Mouse (Mus musculus): ENCODE measurements around the gene Map3k10. TPM values are rescaled to one million over a fixed set of nuclear protein-coding genes. Genes with fewer than 3 reads are reported as not detected.
A peak's percentile ranks its signal among the peaks of the same experiment; 100 is the strongest.

Map3k10 gene
- total and polyA plus RNA-seq, 2 experiments from 2014 or later, result 24.5 to 165 TPM

DNA sequence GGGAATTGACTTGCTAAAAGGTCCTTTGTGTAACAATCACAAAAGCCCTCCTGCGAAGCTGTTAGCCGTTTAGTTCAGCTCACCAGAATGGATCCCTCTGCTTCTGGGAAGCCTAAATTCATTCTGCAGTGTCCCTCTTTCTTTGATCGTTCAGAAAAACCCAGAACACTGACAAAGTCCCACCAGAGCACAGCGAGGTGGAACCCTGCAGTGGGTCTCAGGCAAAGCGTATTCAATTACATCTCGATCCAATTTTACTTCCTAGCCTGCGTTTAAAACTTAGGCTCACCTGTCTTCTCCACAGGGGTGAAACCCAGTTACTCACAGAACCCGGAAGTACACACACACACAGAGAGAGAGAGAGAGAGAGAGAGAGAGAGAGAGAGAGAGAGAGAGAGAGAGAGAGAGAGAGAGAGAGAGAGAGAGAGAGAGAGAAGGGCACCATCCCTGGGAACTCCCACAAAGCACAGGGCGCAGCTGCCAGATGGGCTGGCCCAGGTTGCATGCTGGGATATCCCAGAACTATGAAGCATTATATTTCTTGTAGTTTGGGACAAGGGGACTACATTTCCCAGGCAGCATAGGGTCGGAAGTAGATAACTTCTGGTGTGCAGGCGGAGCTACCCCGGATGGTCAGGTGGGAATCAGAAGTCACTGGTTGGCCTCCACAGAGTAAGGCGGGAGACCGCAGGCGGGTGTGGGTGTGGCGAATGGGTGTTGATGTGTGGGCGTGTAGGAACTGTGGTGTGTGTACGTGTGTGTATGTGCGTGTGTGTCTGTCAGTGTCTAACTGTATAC, 14.6 kb upstream of the Map3k10 start, which contains the start of gene Zfp607b:
Zfp607b (plus strand) TSS at position 526 of the 798 bp plus-strand sequence.
- H3K9me3 ChIP-seq (ENCODE audit: low read length), result no peaks in the 10 kb centered on the region
- H3K9ac ChIP-seq (replicated peaks; ENCODE audit: low read length, poor library complexity, severe bottlenecking), result peak within 1 kb of the TSS; percentile 54
- peak within 1 kb of the TSS; percentile 41 for H3K4me3 ChIP-seq (ENCODE audit: low read depth, low read length)
- no peaks in the 10 kb centered on the region for H3K36me3 ChIP-seq (ENCODE audit: insufficient read depth, low read length)
- peaks cover 4% of the 10 kb centered on the region; the same call in 1 of the 2 replicates for H3K4me1 ChIP-seq (ENCODE audit: insufficient read depth, low read length)
- ATAC-seq (ENCODE audit: low FRiP score) (peak; percentile 97), DNase-seq (ENCODE audit: low spot score) (peak; percentile 97)
- no peak for TF ChIP-seq CTCF (IDR thresholded peaks at IDR 0.05)
- under 1% methylated on average over 19 of the region's 19 CpGs for WGBS
- H3K4me2 ChIP-seq (ENCODE audit: low read depth, low read length, poor library complexity, severe bottlenecking), result peak within 1 kb of the TSS; percentile 72
- no peaks in the 10 kb centered on the region for H3K27me3 ChIP-seq (ENCODE audit: insufficient read depth, low read length)
- H3K27ac ChIP-seq (ENCODE audit: low read depth, low read length), result peak within 1 kb of the TSS; percentile 73

DNA sequence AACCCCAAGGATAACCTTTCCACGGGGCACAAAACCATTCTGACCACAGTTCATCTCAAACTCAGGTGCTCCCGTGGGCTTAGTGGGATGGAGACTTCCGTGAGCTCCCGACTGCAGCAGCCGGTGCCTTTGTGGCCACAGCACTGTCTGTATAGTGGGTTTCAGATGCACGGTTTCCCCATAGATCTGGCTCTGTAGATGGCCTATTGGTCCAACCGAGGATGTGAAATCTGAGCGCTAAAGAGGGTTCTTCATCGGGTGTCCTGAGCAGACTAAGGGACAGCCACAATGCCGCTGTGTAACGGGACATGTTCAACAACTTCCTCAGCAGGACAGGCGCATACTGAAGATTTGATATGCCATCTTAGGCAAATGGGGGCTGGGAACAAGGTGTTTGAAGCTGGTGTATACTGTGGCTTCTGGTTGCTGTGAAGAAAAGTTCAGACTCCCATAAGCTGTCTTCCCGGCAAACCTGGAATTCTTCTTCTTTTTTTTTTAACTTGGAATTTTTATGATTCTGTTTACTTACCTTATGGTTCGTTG, 13.9 kb upstream of the Map3k10 start:
- no peak for TF ChIP-seq CTCF (IDR thresholded peaks at IDR 0.05)
- 34% methylated on average over 14 of the region's 14 CpGs for WGBS

DNA sequence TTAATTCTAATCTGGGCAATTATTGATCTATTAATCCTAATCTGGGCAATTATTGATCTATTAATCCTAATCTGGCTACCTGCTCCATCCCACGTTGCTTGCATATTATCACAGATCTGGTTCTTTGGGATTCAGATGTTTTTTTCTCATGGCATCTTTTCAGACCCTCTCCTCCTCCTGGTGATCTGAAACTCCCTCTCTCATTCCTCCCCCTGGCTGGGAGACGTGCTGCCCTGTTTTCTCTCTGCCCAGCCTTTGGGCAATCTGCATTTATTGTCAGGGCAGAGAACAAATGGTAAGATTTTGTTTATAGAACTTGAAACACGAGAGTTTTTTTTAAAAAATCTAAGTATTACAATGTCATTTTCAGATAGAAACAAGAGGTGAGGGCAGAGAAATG, 13.4 kb upstream of the Map3k10 start:
- Histone ChIP-seq H3K4me2 (ENCODE audit: low read depth, low read length, poor library complexity, severe bottlenecking) (peak overlapping the region; percentile 72; the same call in 1 of the 2 replicates), H3K36me3 (ENCODE audit: insufficient read depth, low read length) (no peaks in the 10 kb centered on the region)

More for the DNA sequence above, 13.9 kb upstream of the Map3k10 start:
- H3K9me3 ChIP-seq (ENCODE audit: low read length), result no peaks in the 10 kb centered on the region
- no peaks in the 10 kb centered on the region for H3K27me3 ChIP-seq (ENCODE audit: insufficient read depth, low read length)
- H3K36me3 ChIP-seq (ENCODE audit: insufficient read depth, low read length), result no peaks in the 10 kb centered on the region
- H3K4me3 ChIP-seq (ENCODE audit: low read depth, low read length), result peak overlapping the region; percentile 41
- DNase-seq (ENCODE audit: low spot score) (no peak), ATAC-seq (ENCODE audit: low FRiP score) (no peak)
- peak overlapping the region; percentile 73 for H3K27ac ChIP-seq (ENCODE audit: low read depth, low read length)
- peak overlapping the region; percentile 51; the same call in 1 of the 2 replicates for H3K9ac ChIP-seq (replicated peaks; ENCODE audit: low read length, poor library complexity, severe bottlenecking)
- peaks cover 4% of the 10 kb centered on the region; the same call in 1 of the 2 replicates for H3K4me1 ChIP-seq (ENCODE audit: insufficient read depth, low read length)
- peak overlapping the region; percentile 72 for H3K4me2 ChIP-seq (ENCODE audit: low read depth, low read length, poor library complexity, severe bottlenecking)

GRCm38 (mm10) chr7:27687043-27687442, 12.6 kb upstream of the Map3k10 start:
- no peak overlapping the region for H3K4me2 ChIP-seq (ENCODE audit: low read depth, low read length, poor library complexity, severe bottlenecking)
- H3K9ac ChIP-seq (replicated peaks; ENCODE audit: low read length, poor library complexity, severe bottlenecking), result no peak overlapping the region
- H3K36me3 ChIP-seq (ENCODE audit: insufficient read depth, low read length), result no peaks in the 10 kb centered on the region
- H3K27me3 ChIP-seq (ENCODE audit: insufficient read depth, low read length), result no peaks in the 10 kb centered on the region
- peaks cover 4% of the 10 kb centered on the region; the same call in 1 of the 2 replicates for H3K4me1 ChIP-seq (ENCODE audit: insufficient read depth, low read length)
- no peak for DNase-seq (ENCODE audit: low spot score)
- no peaks in the 10 kb centered on the region for H3K9me3 ChIP-seq (ENCODE audit: low read length)
- WGBS, result 72% methylated on average over 1 of the region's 1 CpGs
- H3K27ac ChIP-seq (ENCODE audit: low read depth, low read length), result no peak overlapping the region
- ATAC-seq (ENCODE audit: low FRiP score), result no peak
- TF ChIP-seq CTCF (IDR thresholded peaks at IDR 0.05), result no peak
- H3K4me3 ChIP-seq (ENCODE audit: low read depth, low read length), result no peak overlapping the region

More for the DNA sequence above, 13.4 kb upstream of the Map3k10 start:
- ATAC-seq (ENCODE audit: low FRiP score) (no peak), DNase-seq (ENCODE audit: low spot score) (no peak)
- H3K9ac ChIP-seq (replicated peaks; ENCODE audit: low read length, poor library complexity, severe bottlenecking), result peak overlapping the region; percentile 51; the same call in 1 of the 2 replicates
- no peak overlapping the region; the same call in 1 of the 2 replicates for H3K4me3 ChIP-seq (ENCODE audit: low read depth, low read length)
- WGBS, result 76% methylated on average over 3 of the region's 3 CpGs
- H3K9me3 ChIP-seq (ENCODE audit: low read length), result no peaks in the 10 kb centered on the region
- H3K4me1 ChIP-seq (ENCODE audit: insufficient read depth, low read length), result peaks cover 4% of the 10 kb centered on the region; the same call in 1 of the 2 replicates
- TF ChIP-seq CTCF (IDR thresholded peaks at IDR 0.05), result no peak
- H3K27me3 ChIP-seq (ENCODE audit: insufficient read depth, low read length), result no peaks in the 10 kb centered on the region
- no peak overlapping the region for H3K27ac ChIP-seq (ENCODE audit: low read depth, low read length)

DNA sequence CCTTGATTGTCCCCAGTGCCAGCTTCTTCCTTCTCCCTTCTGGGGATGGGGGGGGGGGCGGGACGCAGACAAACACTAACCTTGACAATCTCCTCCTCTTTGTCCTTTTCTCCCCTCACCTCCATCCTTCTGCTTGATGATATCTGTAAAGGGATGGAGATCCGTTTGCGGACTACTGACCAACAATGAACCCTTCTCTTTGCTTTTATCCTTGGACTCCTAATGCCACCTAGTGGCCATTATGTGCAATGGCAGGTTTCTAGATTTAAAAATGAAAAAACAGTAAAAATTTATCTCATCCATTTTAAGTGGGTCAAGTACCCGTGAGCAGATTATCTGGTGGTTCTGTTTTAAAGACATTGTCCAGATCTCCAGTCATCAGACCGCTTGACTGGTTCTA, 11.3 kb upstream of the Map3k10 start:
- H3K9me3 ChIP-seq (ENCODE audit: low read length), result no peaks in the 10 kb centered on the region
- peaks cover 4% of the 10 kb centered on the region; the same call in 1 of the 2 replicates for H3K4me1 ChIP-seq (ENCODE audit: insufficient read depth, low read length)
- peak overlapping the region; percentile 34; the same call in 1 of the 2 replicates for H3K27ac ChIP-seq (ENCODE audit: low read depth, low read length)
- ATAC-seq (ENCODE audit: low FRiP score) (no peak), DNase-seq (ENCODE audit: low spot score) (peak; percentile 67)
- no peaks in the 10 kb centered on the region for H3K27me3 ChIP-seq (ENCODE audit: insufficient read depth, low read length)
- H3K36me3 ChIP-seq (ENCODE audit: insufficient read depth, low read length), result 0 out of 2 replicates have a peak, but pooled peaks cover 3% of the 10 kb centered on the region
- H3K4me3 ChIP-seq (ENCODE audit: low read depth, low read length), result peak overlapping the region; percentile 27; the same call in 1 of the 2 replicates
- H3K4me2 ChIP-seq (ENCODE audit: low read depth, low read length, poor library complexity, severe bottlenecking), result peak overlapping the region; percentile 35
- 0% methylated on average over 6 of the region's 6 CpGs for WGBS
- peak; percentile 91 for TF ChIP-seq CTCF (IDR thresholded peaks at IDR 0.05)
- H3K9ac ChIP-seq (replicated peaks; ENCODE audit: low read length, poor library complexity, severe bottlenecking), result peak overlapping the region; percentile 55; the same call in 1 of the 2 replicates

All from midbrain, postnatal 0 days (tissue).